Mouse (Mus musculus) olfactory bulb, adult 2 months (tissue): ENCODE data around the gene Aspn.

Experiments
- CTCF ChIP-seq: fragments of 200-500 bp; IDR thresholded peaks from 2 replicates; pipeline ENCODE4 v1.5.1; 2012; ENCODE audit warnings: low read depth, mild to moderate bottlenecking, low read length, moderate library complexity; ENCODE audit not compliant: insufficient read depth
- POLR2A ChIP-seq: fragments of 200-500 bp; IDR thresholded peaks from 2 replicates; pipeline ENCODE4 v1.6.1; 2012; ENCODE audit warnings: mild to moderate bottlenecking, low read depth, low read length, moderate library complexity; ENCODE audit not compliant: insufficient read depth

DNA sequence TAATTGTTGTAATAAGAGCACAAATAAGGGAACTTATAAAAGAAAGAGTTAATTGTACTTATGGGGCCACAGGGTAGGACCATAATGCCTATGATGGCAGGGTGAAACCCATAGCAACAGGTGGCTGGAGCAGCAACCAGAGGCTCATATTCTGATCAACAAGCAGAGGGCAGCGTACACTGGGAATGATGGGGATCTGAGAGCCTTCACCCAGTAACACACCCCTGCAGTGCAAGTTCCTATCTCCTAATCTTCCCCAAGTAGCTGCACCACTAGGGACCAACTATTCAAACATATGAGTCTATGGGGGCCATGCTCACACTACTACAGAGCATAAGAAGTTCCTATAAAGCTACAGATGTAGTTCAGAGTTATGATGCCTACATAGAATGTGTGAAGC, 20.1 kb downstream of the Aspn start:
- no peak for TF ChIP-seq CTCF
- no peak for TF ChIP-seq POLR2A
